Mouse (Mus musculus) forebrain, embryonic 13.5 days (tissue): ENCODE measurements at regions not wholly inside any gene's neighbourhood (a gene's known extent, or its start where the extent isn't known, plus 50 kb on each side); places are given as distances from the start of the nearest gene placed in this dataset.
A peak's percentile ranks its signal among the peaks of the same experiment; 100 is the strongest.

ENCODE experiments used
- ATAC-seq: fragments of 200-750 bp; cut with Nextera tagmentation; 2 replicates; pipeline ENCODE4 v1.8.0; 2017
- H3K27ac ChIP-seq: fragments of 300-500 bp; sonication (generic); 2 replicates; pipeline ENCODE4 v1.5.1; 2015; ENCODE audit warnings: inconsistent platforms, mild to moderate bottlenecking, moderate library complexity
- H3K27me3 ChIP-seq: fragments of 300-500 bp; sonication (generic); 2 replicates; pipeline ENCODE4 v1.6.1; 2015; ENCODE audit warnings: mild to moderate bottlenecking, inconsistent platforms
- H3K36me3 ChIP-seq: fragments of 300-500 bp; sonication (generic); 2 replicates; pipeline ENCODE4 v1.6.1; 2015; ENCODE audit warnings: mild to moderate bottlenecking, inconsistent platforms; ENCODE audit not compliant: poor library complexity, severe bottlenecking
- H3K4me1 ChIP-seq: fragments of 300-500 bp; sonication (generic); 2 replicates; pipeline ENCODE4 v1.6.1; 2015; ENCODE audit warnings: inconsistent platforms
- H3K4me2 ChIP-seq: fragments of 300-500 bp; sonication (generic); 2 replicates; pipeline ENCODE4 v1.6.1; 2015; ENCODE audit warnings: inconsistent platforms, mild to moderate bottlenecking, moderate library complexity
- H3K4me3 ChIP-seq: fragments of 300-500 bp; sonication (generic); 2 replicates; pipeline ENCODE4 v1.5.1; 2015; ENCODE audit warnings: mild to moderate bottlenecking, inconsistent platforms
- H3K9ac ChIP-seq: fragments of 300-500 bp; sonication (generic); 2 replicates; pipeline ENCODE4 v1.6.1; 2015; ENCODE audit warnings: mild to moderate bottlenecking, inconsistent platforms
- H3K9me3 ChIP-seq: fragments of 300-500 bp; sonication (generic); replicated peaks from 2 replicates; pipeline ENCODE4 v1.6.1; 2016; ENCODE audit warnings: inconsistent platforms
- WGBS: fragments of 180-500 bp; shearing (Covaris S2); methylation state at CpG from one replicate; pipeline ENCODE4 v1.1.7; 2015; 5-methylcytosine and 5-hydroxymethylcytosine counted together

- WGBS: 63% methylated on average over 5 of the region's 5 CpGs
- no peak for ATAC-seq
These were observed 55.4 kb downstream of the Pja1 start for GRCm38 (mm10) chrX:99415701-99416100.

GRCm38 (mm10) chrX:99410942-99411341 lies 60.1 kb downstream of the Pja1 start:
- H3K9me3 ChIP-seq: no peaks in the 10 kb centered on the region
- H3K4me1 ChIP-seq: 0 out of 2 replicates have a peak, but pooled peaks cover 4% of the 10 kb centered on the region
- H3K9ac ChIP-seq: no peak overlapping the region
- H3K4me2 ChIP-seq: no peak overlapping the region
- ATAC-seq: no peak
- H3K4me3 ChIP-seq: no peak overlapping the region
- H3K27ac ChIP-seq: no peak overlapping the region
- 88% methylated on average over 3 of the region's 3 CpGs for WGBS
- no peaks in the 10 kb centered on the region for H3K36me3 ChIP-seq
- peaks cover 13% of the 10 kb centered on the region; the same call in 1 of the 2 replicates for H3K27me3 ChIP-seq

More at GRCm38 (mm10) chrX:99415701-99416100, 55.4 kb downstream of the Pja1 start:
- peaks cover 20% of the 10 kb centered on the region for H3K27me3 ChIP-seq
- no peak overlapping the region for H3K9ac ChIP-seq
- 0 out of 2 replicates have a peak, but pooled peaks cover 4% of the 10 kb centered on the region for H3K4me1 ChIP-seq
- H3K4me2 ChIP-seq: no peak overlapping the region
- no peaks in the 10 kb centered on the region for H3K9me3 ChIP-seq
- no peak overlapping the region for H3K27ac ChIP-seq
- H3K4me3 ChIP-seq: no peak overlapping the region
- H3K36me3 ChIP-seq: no peaks in the 10 kb centered on the region

GRCm38 (mm10) chrX:99409858-99410257 lies 61.2 kb downstream of the Pja1 start:
- Histone ChIP-seq H3K4me3 (no peak overlapping the region), H3K4me1 (0 out of 2 replicates have a peak, but pooled peaks cover 4% of the 10 kb centered on the region), H3K4me2 (no peak overlapping the region), H3K9me3 (no peaks in the 10 kb centered on the region), H3K27me3 (peaks cover 13% of the 10 kb centered on the region; the same call in 1 of the 2 replicates), H3K36me3 (no peaks in the 10 kb centered on the region), H3K27ac (no peak overlapping the region), H3K9ac (no peak overlapping the region)
- WGBS: 80% methylated on average over 9 of the region's 10 CpGs
- no peak for ATAC-seq

GRCm38 (mm10) chrX:99409331-99409730 lies 61.7 kb downstream of the Pja1 start:
- Histone ChIP-seq H3K9ac (no peak overlapping the region), H3K36me3 (no peaks in the 10 kb centered on the region), H3K4me2 (no peak overlapping the region), H3K27ac (no peak overlapping the region), H3K27me3 (peaks cover 14% of the 10 kb centered on the region; the same call in 1 of the 2 replicates), H3K4me3 (no peak overlapping the region), H3K4me1 (0 out of 2 replicates have a peak, but pooled peaks cover 4% of the 10 kb centered on the region), H3K9me3 (no peaks in the 10 kb centered on the region)
- ATAC-seq: no peak
- 79% methylated on average over 5 of the region's 5 CpGs for WGBS

- ATAC-seq: no peak
- H3K4me2 ChIP-seq: no peak overlapping the region
- H3K4me3 ChIP-seq: no peak overlapping the region
- peaks cover 19% of the 10 kb centered on the region; the same call in 1 of the 2 replicates for H3K27me3 ChIP-seq
- H3K9ac ChIP-seq: no peak overlapping the region
- H3K9me3 ChIP-seq: no peaks in the 10 kb centered on the region
- H3K27ac ChIP-seq: no peak overlapping the region
- H3K4me1 ChIP-seq: 0 out of 2 replicates have a peak, but pooled peaks cover 4% of the 10 kb centered on the region
- 45% methylated on average over 6 of the region's 6 CpGs for WGBS
- H3K36me3 ChIP-seq: no peaks in the 10 kb centered on the region
These were observed 62.3 kb downstream of the Pja1 start for GRCm38 (mm10) chrX:99408804-99409203.

GRCm38 (mm10) chrX:99405843-99406242 lies 65.2 kb downstream of the Pja1 start:
- no peak overlapping the region for H3K4me3 ChIP-seq
- H3K27me3 ChIP-seq: peaks cover 31% of the 10 kb centered on the region; the same call in 1 of the 2 replicates
- no peak overlapping the region for H3K4me2 ChIP-seq
- no peak overlapping the region for H3K9ac ChIP-seq
- WGBS: 61% methylated on average over 8 of the region's 8 CpGs
- peaks cover 4% of the 10 kb centered on the region; the same call in 1 of the 2 replicates for H3K4me1 ChIP-seq
- ATAC-seq: no peak
- H3K9me3 ChIP-seq: no peaks in the 10 kb centered on the region
- H3K36me3 ChIP-seq: no peaks in the 10 kb centered on the region
- H3K27ac ChIP-seq: no peak overlapping the region

- no peaks in the 10 kb centered on the region for H3K9me3 ChIP-seq
- H3K27me3 ChIP-seq: peaks cover 35% of the 10 kb centered on the region; the same call in 1 of the 2 replicates
- no peak overlapping the region for H3K27ac ChIP-seq
- H3K36me3 ChIP-seq: no peaks in the 10 kb centered on the region
- no peak overlapping the region for H3K4me3 ChIP-seq
- 0 out of 2 replicates have a peak, but pooled peaks have one; percentile 21 for ATAC-seq
- no peak overlapping the region for H3K9ac ChIP-seq
- 70% methylated on average over 6 of the region's 6 CpGs for WGBS
- peaks cover 4% of the 10 kb centered on the region; the same call in 1 of the 2 replicates for H3K4me1 ChIP-seq
- H3K4me2 ChIP-seq: no peak overlapping the region
These were observed 67.4 kb downstream of the Pja1 start for GRCm38 (mm10) chrX:99403521-99404149.

GRCm38 (mm10) chrX:99402841-99403520 lies 68.1 kb downstream of the Pja1 start:
- H3K27ac ChIP-seq: no peak overlapping the region
- no peak overlapping the region for H3K4me3 ChIP-seq
- H3K9ac ChIP-seq: no peak overlapping the region
- no peaks in the 10 kb centered on the region for H3K9me3 ChIP-seq
- H3K27me3 ChIP-seq: peaks cover 40% of the 10 kb centered on the region; the same call in 1 of the 2 replicates
- no peak for ATAC-seq
- peaks cover 4% of the 10 kb centered on the region; the same call in 1 of the 2 replicates for H3K4me1 ChIP-seq
- no peak overlapping the region for H3K4me2 ChIP-seq
- H3K36me3 ChIP-seq: no peaks in the 10 kb centered on the region
- WGBS: 37% methylated on average over 9 of the region's 9 CpGs

- 0 out of 2 replicates have a peak, but pooled peaks have one; percentile 38 for ATAC-seq
These were observed 73.7 kb downstream of the Pja1 start for GRCm38 (mm10) chrX:99397344-99397743.

GRCm38 (mm10) chrX:99396180-99396579 lies 74.9 kb downstream of the Pja1 start:
- peaks cover 38% of the 10 kb centered on the region; the same call in 1 of the 2 replicates for H3K27me3 ChIP-seq
- H3K4me2 ChIP-seq: no peak overlapping the region
- no peak overlapping the region for H3K9ac ChIP-seq
- 0 out of 2 replicates have a peak, but pooled peaks cover 10% of the 10 kb centered on the region for H3K4me1 ChIP-seq
- H3K36me3 ChIP-seq: no peaks in the 10 kb centered on the region
- H3K27ac ChIP-seq: no peak overlapping the region
- WGBS: 76% methylated on average over 6 of the region's 6 CpGs
- ATAC-seq: no peak
- no peaks in the 10 kb centered on the region for H3K9me3 ChIP-seq
- no peak overlapping the region for H3K4me3 ChIP-seq

More at GRCm38 (mm10) chrX:99397344-99397743, 73.7 kb downstream of the Pja1 start:
- H3K27me3 ChIP-seq: peaks cover 39% of the 10 kb centered on the region; the same call in 1 of the 2 replicates
- H3K4me3 ChIP-seq: no peak overlapping the region
- no peak overlapping the region for H3K27ac ChIP-seq
- H3K4me1 ChIP-seq: 0 out of 2 replicates have a peak, but pooled peaks cover 6% of the 10 kb centered on the region
- 51% methylated on average over 6 of the region's 8 CpGs for WGBS
- no peaks in the 10 kb centered on the region for H3K36me3 ChIP-seq
- H3K9me3 ChIP-seq: no peaks in the 10 kb centered on the region
- no peak overlapping the region for H3K9ac ChIP-seq
- no peak overlapping the region for H3K4me2 ChIP-seq

- Histone ChIP-seq H3K9ac (no peak overlapping the region), H3K4me3 (no peak overlapping the region), H3K36me3 (no peaks in the 10 kb centered on the region), H3K4me2 (no peak overlapping the region), H3K27me3 (peaks cover 46% of the 10 kb centered on the region; the same call in 1 of the 2 replicates), H3K4me1 (0 out of 2 replicates have a peak, but pooled peaks cover 12% of the 10 kb centered on the region), H3K27ac (no peak overlapping the region), H3K9me3 (no peaks in the 10 kb centered on the region)
- ATAC-seq: no peak
- 90% methylated on average over 3 of the region's 3 CpGs for WGBS
These were observed 76.0 kb downstream of the Pja1 start for GRCm38 (mm10) chrX:99395067-99395466.

GRCm38 (mm10) chrX:99391628-99392027 lies 79.4 kb downstream of the Pja1 start:
- Histone ChIP-seq H3K9ac (no peak overlapping the region), H3K4me1 (0 out of 2 replicates have a peak, but pooled peaks cover 6% of the 10 kb centered on the region), H3K4me3 (no peak overlapping the region), H3K27me3 (peaks cover 44% of the 10 kb centered on the region; the same call in 1 of the 2 replicates), H3K4me2 (no peak overlapping the region), H3K36me3 (no peaks in the 10 kb centered on the region), H3K9me3 (no peaks in the 10 kb centered on the region), H3K27ac (no peak overlapping the region)
- no peak for ATAC-seq
- WGBS: 52% methylated on average over 6 of the region's 6 CpGs
